Mouse (Mus musculus): Measurements from ENCODE around the gene Klhdc9.

The Klhdc9 gene

DNA sequence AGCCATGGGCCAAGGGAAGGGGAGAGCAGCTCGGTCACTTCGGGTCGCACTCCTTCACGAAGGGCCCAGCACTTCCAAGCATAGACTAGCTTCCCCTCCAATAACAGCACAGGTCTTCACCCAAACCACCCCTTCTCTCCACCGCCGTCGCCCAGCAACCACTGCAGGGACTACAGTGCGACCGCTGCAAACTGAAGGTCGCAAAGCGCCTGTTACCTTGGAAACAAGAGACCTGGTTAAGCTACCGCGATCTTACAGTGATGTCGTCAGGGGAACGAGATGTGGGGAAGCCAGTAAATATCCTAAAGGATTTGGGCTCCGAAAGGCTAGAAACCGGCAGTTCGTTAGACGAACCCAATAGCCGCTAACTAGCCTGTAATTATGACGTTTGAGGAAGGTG is at the start of gene Klhdc9:
Gene Klhdc9, minus strand, starts transcription at position 143 of the 400 bp plus-strand sequence.
- DNase-seq (ENCODE audit: low spot score in 2 of 2): peak; percentile 84 to 94

DNA sequence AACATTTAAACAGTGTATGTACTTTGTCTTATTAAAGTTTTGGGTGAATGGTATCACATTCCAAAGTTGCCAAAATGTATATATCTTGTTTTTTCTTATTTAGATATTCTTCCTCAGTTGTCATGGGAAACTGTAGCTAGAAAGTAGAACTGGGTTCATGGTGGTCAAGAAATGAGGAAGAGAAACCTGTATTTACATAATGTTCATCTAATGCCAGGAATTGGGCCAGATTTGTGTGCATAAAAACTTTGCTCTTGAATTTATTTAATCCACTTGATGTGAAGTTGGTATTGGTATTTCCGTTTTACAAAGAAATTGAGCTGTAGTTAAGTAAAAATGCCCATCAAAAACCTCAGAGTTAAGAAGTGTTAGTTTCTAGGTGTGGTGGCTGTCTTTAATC is 49.6 kb upstream of the Klhdc9 start:
- no peak for DNase-seq (ENCODE audit: low spot score in 2 of 2)

DNA sequence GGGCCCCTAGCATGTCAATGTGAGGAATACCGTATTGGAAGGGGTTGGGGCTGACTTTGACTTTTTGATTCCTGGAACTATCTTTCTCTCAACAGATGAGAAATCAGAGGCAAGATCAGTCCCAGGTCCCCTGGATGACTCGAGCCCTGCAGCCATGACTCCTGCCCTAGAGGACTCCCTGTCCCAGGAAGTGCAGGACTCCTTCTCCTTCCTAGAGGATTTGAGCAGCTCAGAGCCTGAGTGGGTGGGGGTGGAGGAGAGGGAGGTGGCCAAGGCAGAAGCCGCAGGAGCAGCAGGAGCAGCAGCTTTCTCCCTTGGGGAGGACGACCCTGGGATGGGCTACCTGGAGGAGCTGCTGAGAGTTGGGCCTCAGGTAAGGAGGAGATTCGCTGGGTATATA is 46.7 kb upstream of the Klhdc9 start:
- no peak for DNase-seq (ENCODE audit: low spot score in 2 of 2)

DNA sequence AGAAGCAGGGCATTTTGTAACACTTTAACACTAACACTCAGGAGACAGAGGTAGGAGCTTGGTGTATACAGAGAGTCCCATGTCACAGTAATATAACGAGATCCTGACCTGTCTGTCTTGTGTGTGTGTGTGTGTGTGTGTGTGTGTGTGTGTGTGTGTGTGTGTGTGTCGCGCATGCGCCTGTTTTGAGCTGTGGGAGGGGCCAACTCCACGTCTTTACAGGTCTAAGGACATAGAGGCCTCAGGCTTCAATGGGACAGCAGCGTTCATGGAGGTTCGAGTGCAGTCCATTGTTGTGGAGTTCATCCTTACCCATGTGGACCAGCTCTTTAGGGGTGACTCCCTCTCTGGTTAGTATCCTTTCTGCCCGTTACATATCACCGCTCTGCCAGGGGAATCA is 42.4 kb upstream of the Klhdc9 start:
- DNase-seq (ENCODE audit: low spot score in 2 of 2): no peak

DNA sequence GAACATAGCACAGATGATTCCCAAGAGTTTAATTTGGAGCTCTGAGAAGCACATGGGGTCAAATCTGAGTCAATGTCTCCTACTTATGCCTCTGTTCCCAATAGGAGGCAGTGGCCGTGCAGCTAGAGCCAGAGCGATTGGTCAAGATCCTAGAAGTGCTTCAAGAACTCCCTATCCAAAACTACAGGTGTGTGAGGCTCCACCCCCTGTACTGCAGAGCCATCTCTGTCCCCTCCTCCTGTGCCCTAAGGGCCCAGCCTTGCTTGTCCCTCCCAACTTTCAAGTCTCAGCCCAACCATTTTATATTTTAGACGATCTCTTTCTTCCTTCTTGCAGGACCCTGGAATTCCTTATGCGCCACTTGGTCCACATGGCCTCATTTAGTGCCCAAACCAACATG is 41.2 kb upstream of the Klhdc9 start:
- DNase-seq (ENCODE audit: low spot score in 2 of 2): no peak

DNA sequence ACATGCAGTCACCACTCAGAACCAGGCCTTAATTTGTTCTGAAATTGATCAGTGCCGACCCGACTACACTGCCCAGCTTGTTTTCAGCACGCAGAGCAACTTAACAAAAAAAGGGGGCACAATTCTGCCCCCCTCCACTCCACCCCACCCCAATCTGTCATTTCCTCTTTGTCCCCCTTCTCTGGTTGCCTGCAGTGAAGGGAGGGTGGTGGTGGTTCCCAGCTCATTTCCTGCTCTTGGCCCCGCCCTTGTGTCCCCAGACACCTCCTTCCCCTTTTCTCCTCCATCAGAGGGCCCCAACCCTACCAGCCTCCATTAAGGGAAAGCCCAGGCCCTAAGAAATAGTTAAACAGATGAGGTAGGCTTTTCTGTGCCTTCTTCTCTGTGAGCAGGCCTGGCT is 29.5 kb upstream of the Klhdc9 start:
- DNase-seq (ENCODE audit: low spot score in 2 of 2): no peak

DNA sequence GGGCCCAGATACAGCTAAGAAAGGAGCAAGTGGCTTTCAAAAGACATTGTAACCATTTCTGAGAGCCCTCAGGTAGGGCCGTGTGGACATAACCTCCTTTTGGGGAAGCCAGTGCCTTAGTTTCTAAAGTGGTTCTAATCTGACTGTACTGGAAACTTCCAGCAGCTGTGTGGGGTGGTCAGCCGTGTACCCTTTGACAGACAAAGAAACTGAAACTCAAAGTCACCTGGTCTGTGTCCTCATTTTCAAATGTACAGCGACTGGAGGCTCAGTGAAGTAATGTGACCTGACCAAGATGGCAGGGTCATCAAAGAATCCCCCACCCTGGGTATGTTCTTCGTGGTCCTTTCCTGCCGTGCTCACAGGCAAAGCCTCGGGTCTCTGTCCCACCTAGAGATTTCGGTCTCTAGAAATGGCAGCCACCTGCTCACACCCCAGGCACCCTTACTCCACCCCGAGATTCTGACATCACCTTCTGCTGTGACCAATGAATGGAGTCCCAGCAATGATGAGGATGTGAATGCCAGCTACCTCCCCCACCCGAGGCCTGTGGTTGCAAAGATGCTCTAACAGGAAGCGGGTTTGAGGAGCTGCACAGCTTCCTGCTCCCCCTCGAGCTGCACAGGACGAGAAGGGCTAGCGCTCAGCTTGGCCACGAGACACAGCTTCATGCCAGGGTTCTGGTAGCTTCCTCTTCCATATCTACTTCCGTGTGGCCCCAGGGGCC is 27.9 kb upstream of the Klhdc9 start, which contains the start of gene Arhgap30:
Gene Arhgap30, plus strand, starts transcription at position 579 of the 727 bp plus-strand sequence.
- peak in 1 of 2 experiments; percentile 38 for DNase-seq (ENCODE audit: low spot score in 2 of 2)

DNA sequence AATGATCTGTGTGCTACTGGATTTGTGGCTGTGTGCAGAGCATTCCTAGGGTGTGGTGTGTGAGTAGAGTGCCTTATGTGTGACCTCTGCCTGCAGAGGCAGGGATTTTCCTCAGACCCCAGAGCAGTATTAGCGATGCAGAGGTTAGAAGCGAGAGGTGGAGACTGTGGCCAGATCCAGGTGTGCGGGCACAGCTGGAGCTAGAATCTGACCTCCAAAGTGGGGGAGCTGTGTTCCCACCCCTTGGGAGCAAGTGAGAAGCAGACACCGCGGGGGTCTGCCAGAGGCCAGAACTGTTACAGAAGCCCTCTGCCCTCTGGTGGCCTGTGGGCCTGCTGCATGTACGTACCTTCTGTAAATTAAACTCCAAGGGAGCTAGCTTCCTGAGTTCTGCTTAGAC is 26.5 kb upstream of the Klhdc9 start:
- no peak for DNase-seq (ENCODE audit: low spot score in 2 of 2)

DNA sequence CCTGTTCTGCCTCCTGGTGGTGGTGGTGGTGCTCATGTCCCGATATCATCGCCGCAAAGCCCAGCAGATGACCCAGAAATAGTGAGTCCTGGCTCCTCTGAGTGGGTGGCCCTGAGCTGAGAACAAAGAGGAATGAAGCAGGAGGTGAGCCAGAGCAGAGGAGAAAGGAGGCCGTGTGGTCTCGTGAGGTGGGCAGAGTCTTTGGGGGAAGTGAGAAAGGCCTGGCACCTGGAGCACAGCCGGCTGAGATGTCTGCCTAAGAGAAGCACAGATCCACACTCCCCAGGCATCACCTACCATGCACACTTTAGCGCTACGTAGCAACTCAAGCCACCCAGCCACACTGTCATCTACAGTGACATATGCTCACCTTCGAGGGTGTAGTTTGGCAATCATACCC is 24.6 kb upstream of the Klhdc9 start:
- DNase-seq (ENCODE audit: low spot score in 2 of 2): no peak

DNA sequence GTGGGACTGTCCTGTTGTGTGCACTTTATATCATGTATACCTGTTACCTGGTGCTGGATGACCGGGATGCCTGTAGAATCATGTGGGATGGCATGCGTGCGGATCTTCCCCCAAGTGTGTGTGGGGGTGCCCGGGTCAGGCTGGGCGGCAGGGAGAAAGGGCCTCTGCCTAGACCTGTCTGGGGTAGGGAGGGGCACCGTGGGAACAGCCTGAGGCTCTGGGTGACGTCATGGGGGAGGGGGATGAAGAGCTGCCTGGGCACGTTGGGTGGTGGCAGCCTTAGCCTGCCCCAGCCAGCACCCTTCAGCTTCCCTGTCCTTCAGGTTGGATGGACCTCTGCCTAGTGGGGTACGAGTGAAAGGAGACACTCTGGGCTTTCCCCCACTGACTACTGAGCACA is 23.8 kb upstream of the Klhdc9 start:
- no peak for DNase-seq (ENCODE audit: low spot score in 2 of 2)

DNA sequence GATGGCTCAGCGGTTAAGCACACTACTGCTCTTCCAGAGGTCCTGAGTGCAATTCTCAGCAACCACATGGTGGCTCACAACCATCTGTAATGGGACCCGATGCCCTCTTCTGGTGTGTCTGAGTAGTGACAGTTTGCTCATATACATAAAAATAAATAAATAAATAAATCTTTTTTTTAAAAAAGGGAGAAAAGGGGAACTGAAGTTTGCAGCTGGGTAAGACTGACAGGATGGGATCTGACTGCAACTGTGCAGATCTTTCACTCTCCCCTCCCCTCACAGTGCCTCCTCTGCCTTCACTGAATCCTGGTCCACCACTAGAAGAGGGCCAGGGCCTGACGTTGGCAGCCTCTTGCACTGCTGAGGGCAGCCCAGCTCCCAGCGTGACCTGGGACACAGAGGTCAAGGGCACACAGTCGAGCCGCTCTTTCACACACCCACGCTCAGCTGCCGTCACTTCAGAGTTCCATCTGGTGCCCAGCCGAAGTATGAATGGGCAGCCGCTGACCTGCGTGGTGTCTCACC is 21.6 kb upstream of the Klhdc9 start:
- no peak for DNase-seq (ENCODE audit: low spot score in 2 of 2)

DNA sequence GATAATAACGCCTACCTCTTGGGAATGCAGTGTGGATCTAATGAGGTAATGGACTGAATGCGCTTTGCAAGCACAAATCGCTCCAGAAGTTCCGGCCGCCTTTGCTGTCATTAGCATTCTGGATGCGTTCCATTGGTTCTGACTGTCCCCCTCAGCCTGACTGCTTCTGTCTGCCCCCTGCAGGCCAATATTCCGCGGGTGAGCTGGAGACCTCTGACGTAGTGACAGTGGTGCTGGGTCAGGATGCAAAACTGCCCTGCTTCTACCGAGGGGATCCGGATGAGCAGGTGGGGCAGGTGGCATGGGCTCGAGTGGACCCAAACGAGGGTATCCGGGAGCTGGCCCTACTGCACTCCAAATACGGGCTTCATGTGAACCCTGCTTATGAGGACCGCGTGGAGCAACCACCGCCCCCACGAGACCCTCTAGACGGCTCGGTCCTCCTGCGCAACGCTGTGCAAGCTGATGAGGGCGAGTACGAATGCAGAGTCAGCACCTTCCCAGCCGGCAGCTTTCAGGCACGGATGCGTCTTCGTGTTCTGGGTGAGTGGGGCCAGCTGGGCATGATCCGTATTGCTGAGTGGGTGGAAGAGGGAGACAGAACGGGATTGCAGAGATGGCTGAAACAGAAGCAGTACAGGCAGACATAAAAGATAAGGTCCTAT is 19.5 kb upstream of the Klhdc9 start:
- DNase-seq (ENCODE audit: low spot score in 2 of 2): peak; percentile 53 to 62

DNA sequence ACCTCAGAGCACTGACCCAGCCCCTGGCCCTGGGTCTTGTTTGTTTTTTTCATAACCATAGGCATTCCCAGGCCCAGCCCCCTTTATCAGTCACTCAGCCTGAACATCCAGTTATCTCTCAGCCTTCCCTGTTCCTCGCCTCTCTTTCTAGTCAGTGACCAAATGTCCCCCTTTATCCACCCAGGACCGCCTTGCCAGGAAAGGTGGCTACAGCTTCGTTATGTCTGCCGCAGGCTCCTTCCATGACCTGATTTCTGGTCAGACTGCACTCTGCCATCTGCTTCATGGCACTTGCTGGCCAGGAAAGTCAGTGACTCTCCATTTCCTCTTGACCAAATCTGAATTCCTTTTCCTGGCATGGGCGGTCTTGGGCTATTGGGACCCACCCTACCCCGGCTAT is 17.7 kb upstream of the Klhdc9 start:
- DNase-seq (ENCODE audit: low spot score in 2 of 2): no peak

DNA sequence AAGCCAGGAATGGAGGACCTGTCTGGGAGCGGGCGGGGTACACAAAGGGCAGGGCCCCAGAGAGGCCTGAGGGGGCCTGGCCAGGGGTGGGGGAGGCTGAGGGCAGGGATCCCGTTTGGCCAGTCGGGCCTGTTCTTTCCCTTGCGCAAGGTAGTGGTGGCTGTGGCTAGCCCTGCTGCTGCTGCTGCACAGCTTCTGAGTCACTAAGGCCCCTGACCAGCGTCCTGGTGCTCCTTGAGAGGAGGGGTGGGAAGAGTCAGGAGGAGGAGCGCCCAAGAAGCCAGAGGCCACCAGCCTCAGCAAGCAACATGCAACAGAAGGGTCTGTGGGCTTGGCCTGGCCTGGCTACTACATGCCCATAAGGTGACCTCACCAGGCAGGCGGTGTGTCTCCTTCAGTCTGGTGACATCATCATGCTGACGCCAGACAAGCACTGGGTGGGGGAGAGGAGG is 15.1 kb upstream of the Klhdc9 start:
- DNase-seq (ENCODE audit: low spot score in 2 of 2): no peak

DNA sequence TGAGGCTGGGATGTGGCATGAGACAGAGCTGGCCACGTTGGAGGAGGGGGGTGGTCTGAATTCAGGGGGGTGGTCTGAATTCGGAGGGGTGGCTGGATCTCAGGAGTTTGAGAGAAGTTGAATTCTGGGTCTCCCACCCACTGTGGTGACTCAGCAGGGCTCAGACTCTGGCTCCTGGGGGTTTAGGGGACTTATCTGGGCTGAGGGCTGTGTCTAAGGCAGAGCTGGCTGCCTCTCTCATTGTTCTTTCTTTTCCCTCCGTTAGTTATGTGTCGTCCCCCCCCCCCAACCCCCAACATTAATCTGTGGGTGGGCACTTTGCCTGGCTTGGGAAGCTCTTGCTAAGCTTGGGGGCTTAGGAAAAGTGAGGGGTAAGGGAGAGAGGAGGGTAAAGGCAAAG is 13.3 kb upstream of the Klhdc9 start:
- DNase-seq (ENCODE audit: low spot score in 2 of 2): no peak

DNA sequence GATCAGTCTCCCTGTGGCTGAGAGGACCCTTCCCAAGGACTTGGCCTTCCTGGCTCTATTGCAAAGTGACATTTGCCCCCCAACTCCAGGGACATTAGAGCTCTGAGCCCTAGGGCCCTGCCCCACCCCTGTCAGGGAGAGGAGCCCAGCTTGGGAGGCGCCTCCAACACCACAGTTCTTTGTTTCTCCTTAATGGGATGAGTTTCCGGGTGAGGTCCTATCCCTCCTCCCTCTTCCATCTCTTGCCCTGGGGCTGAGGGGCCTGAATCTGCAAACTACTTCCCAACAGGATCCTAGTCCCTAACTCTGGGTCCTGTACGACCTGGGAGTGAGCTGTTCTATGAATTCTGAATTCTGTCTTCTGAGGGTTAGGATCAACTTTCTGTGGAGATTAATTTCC is 12.3 kb upstream of the Klhdc9 start:
- no peak for DNase-seq (ENCODE audit: low spot score in 2 of 2)

DNA sequence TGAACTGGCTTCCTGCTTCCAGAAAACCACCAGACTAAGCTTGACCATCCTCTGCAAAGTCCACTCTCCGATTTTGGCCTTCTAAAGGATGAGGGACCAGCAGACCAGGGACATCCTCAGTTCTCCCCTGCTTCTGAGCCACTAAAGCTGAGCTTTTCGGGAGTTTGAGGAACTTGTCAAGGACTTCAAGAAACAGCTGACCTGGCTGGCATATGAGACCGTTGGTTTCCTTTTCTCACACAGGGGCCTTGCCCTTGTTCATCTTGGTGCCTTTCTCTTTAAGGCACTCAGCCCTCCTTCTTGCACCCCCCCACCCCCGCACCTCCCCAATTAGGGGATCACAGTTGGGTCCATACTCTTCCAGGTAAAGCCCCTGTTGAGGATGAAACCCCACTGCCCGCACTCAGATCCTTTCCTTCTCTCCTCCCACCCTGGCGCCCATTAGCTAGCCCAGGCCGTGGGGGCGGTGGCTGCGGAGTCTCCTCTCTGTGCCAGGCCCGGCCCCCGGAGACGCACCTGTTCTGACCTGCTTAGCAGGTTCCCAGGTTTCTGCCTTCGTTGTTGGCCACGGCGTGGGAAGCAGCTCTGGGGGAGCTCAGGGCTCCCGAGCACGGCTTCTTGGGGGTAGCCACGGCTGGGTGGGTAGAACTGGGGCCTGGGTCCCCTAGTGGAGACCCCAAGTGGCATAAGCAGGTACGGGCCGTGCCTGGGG is 9.4 kb upstream of the Klhdc9 start, which contains the start of gene Nectin4:
Gene Nectin4, plus strand, starts transcription at position 255 of the 712 bp plus-strand sequence.
- no peak for DNase-seq (ENCODE audit: low spot score in 2 of 2)

DNA sequence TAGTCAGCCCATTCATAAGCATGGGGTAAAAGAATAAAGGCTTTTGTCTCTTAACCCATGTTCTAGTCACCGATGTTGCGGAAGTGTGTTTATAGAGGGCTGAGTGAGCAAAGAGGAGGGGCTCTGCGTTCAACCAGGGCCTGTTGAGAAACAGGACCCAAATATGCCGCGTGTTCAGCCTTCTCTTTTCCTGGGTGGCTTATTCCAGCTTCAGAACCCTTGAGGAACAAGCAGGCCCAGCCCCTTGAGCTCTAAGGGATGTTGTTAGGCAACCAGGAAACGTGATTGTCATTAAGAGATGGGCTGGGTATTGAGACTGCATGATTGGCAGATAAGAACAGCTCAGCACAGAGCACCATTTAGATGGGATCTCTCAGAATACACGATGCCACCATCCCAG is 5.3 kb upstream of the Klhdc9 start:
- DNase-seq (ENCODE audit: low spot score in 2 of 2): no peak

DNA sequence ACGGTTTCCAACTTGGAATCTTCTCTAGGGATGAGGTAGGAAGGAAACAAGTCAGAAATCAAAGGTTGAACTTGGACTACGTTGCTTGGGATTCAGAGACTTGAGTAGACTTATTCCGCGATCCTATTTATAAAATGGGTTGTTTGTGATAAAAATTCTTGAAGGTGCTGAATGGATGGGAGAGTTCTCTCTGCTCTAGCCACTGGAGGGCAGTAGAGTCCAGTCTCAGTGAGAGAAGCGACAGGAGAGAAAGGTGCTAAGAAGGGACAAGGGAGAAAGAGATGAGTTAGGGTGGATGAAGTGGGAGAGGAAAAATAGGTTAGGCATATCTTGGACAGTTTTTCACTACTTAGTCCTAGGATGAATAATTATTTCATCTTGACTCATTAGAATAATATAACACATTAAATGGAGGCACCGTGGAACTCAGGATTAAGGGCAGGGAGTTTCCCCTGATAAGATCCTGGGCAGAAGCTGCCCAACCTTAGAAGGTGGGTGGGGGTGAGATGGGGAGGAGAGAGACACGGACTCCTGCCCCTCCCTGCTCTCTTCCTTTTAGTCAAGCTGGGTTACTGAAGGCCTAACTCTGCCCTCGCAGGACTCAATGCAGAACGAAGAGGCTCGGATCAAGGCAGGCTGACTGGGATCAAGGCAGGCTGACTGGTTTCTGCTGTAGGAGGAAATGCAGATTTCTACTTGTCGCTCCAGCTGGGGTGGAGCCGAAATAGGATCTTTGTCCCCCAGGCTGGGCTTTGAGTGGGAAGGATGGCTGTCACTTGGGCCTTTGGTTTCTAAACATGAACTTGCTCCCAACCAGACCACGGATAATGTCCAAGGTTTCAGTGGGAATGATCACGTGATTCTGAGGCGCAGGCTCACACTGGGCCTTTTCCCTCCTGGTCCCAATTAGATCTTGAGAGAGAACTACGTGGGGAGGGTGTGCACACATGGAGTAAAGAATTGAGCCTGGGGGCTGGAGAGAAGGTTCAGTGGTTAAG is 807 bp upstream of the Klhdc9 start:
- peak in 1 of 2 experiments; percentile 63 for DNase-seq (ENCODE audit: low spot score in 2 of 2)

DNA sequence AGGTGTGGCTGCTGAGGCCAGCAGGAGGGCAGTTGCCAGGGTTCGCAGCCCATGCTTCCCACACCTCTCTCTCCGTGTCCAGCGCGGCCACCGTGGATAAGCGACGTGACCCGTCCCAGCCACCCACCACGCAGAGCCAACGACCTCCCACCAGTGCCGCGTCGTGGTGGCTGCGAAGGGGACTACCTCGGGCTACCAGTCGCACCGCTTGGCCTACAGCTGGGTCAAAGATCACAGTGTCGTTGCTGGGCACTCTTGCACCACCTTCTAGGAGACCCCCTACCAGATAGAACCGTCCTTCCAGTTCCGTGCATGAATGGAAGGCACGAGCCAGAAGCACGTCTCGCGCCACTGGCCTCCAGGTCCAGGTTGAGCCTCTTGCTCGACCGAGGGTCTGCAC is 345 bp downstream of the Klhdc9 start:
- peak in 1 of 2 experiments; percentile 34 for DNase-seq (ENCODE audit: low spot score in 2 of 2)

DNA sequence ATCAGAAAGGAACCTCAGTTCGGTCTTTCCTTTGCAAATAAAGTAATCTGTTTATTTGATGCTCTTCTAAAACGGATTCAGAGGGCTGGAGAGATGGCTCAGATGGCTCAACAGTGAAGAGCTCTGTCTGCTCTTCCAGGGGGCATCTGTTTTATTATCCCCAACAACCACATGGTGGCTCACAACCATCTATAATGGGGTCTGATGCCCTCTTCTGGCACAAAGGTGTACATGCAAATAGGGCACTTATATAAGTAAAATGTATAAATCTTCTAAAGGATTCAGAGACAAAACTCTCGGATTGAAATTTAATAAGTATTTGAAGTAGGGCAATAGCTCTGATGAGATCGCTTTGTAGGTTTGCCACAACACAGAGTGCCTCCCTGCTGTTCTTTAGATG is 2.2 kb downstream of the Klhdc9 start:
- DNase-seq (ENCODE audit: low spot score in 2 of 2): no peak

Data from frontal cortex, postnatal 14 days (tissue).